Mouse (Mus musculus) cerebellum, adult 11-12 months (tissue): ENCODE data around the gene Tex29.
"Not testable (repeated sequence)": the region's sequence is repeated elsewhere in the genome, so short reads cannot be mapped to it uniquely, and the experiment has no call there.

Experiments used
- DNase-seq: peaks from one replicate; pipeline ENCODE4 v3.0.0; 2022

The Tex29 gene

GRCm38 (mm10) chr8:11831939-11832338 is 8.3 kb upstream of the Tex29 start:
- no peak for DNase-seq

GRCm38 (mm10) chr8:11833157-11833556 is 7.1 kb upstream of the Tex29 start:
- DNase-seq = no peak

- no peak for DNase-seq
Measured at GRCm38 (mm10) chr8:11834200-11834599, 6.1 kb upstream of the Tex29 start.

GRCm38 (mm10) chr8:11834691-11835090 is 5.6 kb upstream of the Tex29 start:
- DNase-seq = no peak

GRCm38 (mm10) chr8:11841571-11841970 is 1.3 kb downstream of the Tex29 start:
- no peak for DNase-seq

- no peak for DNase-seq
Measured at GRCm38 (mm10) chr8:11842757-11843156, 2.5 kb downstream of the Tex29 start.

- no peak for DNase-seq
Measured at GRCm38 (mm10) chr8:11843677-11844315, 3.5 kb downstream of the Tex29 start.

- DNase-seq = no peak
Measured at GRCm38 (mm10) chr8:11844316-11844685, 4.0 kb downstream of the Tex29 start.

GRCm38 (mm10) chr8:11846807-11847206 is 6.5 kb downstream of the Tex29 start:
- no peak for DNase-seq

- DNase-seq = no peak
Measured at GRCm38 (mm10) chr8:11867832-11868231, 27.6 kb downstream of the Tex29 start.

- not testable (repeated sequence) for DNase-seq
Measured at GRCm38 (mm10) chr8:11874227-11874626, 34.0 kb downstream of the Tex29 start.

- no peak for DNase-seq
Measured at GRCm38 (mm10) chr8:11884646-11885045, 44.4 kb downstream of the Tex29 start.

- DNase-seq = no peak
Measured at GRCm38 (mm10) chr8:11885881-11886699, 45.8 kb downstream of the Tex29 start.

GRCm38 (mm10) chr8:11886824-11887223 is 46.5 kb downstream of the Tex29 start:
- DNase-seq = no peak

GRCm38 (mm10) chr8:11889156-11890018 is 49.1 kb downstream of the Tex29 start:
- no peak for DNase-seq

GRCm38 (mm10) chr8:11892756-11893155 is 52.5 kb downstream of the Tex29 start:
- no peak for DNase-seq

GRCm38 (mm10) chr8:11896022-11896662 is 55.9 kb downstream of the Tex29 start:
- DNase-seq = no peak

- no peak for DNase-seq
Measured at GRCm38 (mm10) chr8:11896677-11897076, 56.4 kb downstream of the Tex29 start.

GRCm38 (mm10) chr8:11898814-11899213 is 58.5 kb downstream of the Tex29 start:
- no peak for DNase-seq
